Mouse (Mus musculus): ENCODE data around the gene Syt7. TPM values are rescaled to one million over a fixed set of nuclear protein-coding genes. Genes with fewer than 3 reads are reported as not detected.

Gene Syt7
- total and polyA plus RNA-seq, 3 experiments, result 0.05 to 3.8 TPM; not detected in 1

- Histone ChIP-seq H3K4me1 (ENCODE audit: insufficient read depth, low read depth, low read length) (no peaks in the 10 kb centered on the region), H3K27me3 (ENCODE audit: insufficient read depth, low read length) (peaks cover 10% of the 10 kb centered on the region; the same call in 1 of the 2 replicates), H3K4me3 (ENCODE audit: low read depth, low read length) (no peak overlapping the region), H3K9me3 (replicated peaks) (no peaks in the 10 kb centered on the region), H3K36me3 (replicated peaks) (no peaks in the 10 kb centered on the region)
- DNase-seq (ENCODE audit: low spot score) (no peak), ATAC-seq (ENCODE audit: extremely low read depth, insufficient number of reproducible peaks, low FRiP score, poor library complexity, severe bottlenecking) (no peak)
- TF ChIP-seq POLR2AphosphoS5 (IDR thresholded peaks at IDR 0.05; ENCODE audit: insufficient replicate concordance, low read depth, low read length) (no peak), TAL1 (conservative IDR thresholded peaks at IDR 0.05; ENCODE audit: low read depth, low read length) (no peak), GATA1 (IDR thresholded peaks at IDR 0.05; ENCODE audit: borderline replicate concordance, low read length) (no peak), GATA2 (IDR thresholded peaks at IDR 0.05; ENCODE audit: borderline replicate concordance, low read depth, low read length) (no peak), CTCF (IDR thresholded peaks at IDR 0.05; ENCODE audit: low read depth, low read length) (no peak)
Observed at GRCm38 (mm10) chr19:10437521-10437920, 48.6 kb downstream of the Syt7 start.

DNA sequence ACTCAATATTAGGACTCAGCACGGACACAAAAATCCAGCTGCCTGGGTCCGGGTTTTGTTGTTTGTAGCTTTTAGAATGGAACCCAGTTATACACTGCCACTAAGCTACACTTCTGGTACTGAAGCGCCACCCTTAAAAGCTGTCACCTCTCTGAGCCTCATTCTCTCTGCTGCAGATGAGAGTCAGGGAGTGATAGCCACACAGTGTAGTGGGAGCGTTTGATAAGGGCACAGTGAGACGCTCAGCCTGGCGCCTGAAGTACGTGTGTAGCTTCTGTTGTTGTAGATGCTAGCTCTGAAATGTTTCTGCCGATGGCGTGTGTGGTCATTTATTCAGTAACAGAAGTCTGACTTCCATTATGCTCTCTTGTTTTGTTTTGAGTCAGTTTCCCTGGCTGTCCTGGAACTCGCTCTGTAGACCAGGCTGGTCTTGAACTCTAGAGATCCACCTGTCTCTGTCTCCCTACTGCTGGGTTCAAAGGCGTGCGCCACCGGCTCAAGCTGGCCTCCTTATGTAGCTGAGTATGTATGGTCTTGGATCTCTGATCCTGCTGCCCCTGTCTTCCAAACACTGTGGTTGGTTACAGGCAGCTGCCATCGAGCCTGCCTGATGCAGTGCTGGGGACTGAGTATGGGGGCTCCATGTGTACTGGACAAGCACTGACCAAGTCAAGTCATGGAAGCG is 55.9 kb downstream of the Syt7 start:
- no peaks in the 10 kb centered on the region for H3K9me3 ChIP-seq (replicated peaks)
- no peaks in the 10 kb centered on the region for H3K36me3 ChIP-seq (replicated peaks)
- H3K27me3 ChIP-seq (ENCODE audit: insufficient read depth, low read length), result no peaks in the 10 kb centered on the region; the same call in 1 of the 2 replicates
- H3K4me1 ChIP-seq (ENCODE audit: insufficient read depth, low read depth, low read length), result no peaks in the 10 kb centered on the region
- TF ChIP-seq GATA2 (IDR thresholded peaks at IDR 0.05; ENCODE audit: borderline replicate concordance, low read depth, low read length) (no peak), POLR2AphosphoS5 (IDR thresholded peaks at IDR 0.05; ENCODE audit: insufficient replicate concordance, low read depth, low read length) (no peak), TAL1 (conservative IDR thresholded peaks at IDR 0.05; ENCODE audit: low read depth, low read length) (no peak), GATA1 (IDR thresholded peaks at IDR 0.05; ENCODE audit: borderline replicate concordance, low read length) (no peak), CTCF (IDR thresholded peaks at IDR 0.05; ENCODE audit: low read depth, low read length) (no peak)
- DNase-seq (ENCODE audit: low spot score) (no peak), ATAC-seq (ENCODE audit: extremely low read depth, insufficient number of reproducible peaks, low FRiP score, poor library complexity, severe bottlenecking) (no peak)
- H3K4me3 ChIP-seq (ENCODE audit: low read depth, low read length), result no peak overlapping the region

GRCm38 (mm10) chr19:10448275-10448674 is 59.4 kb downstream of the Syt7 start:
- H3K27me3 ChIP-seq (ENCODE audit: insufficient read depth, low read length), result peaks cover 15% of the 10 kb centered on the region
- no peak for ATAC-seq (ENCODE audit: extremely low read depth, insufficient number of reproducible peaks, low FRiP score, poor library complexity, severe bottlenecking)
- TF ChIP-seq GATA2 (IDR thresholded peaks at IDR 0.05; ENCODE audit: borderline replicate concordance, low read depth, low read length) (no peak), TAL1 (conservative IDR thresholded peaks at IDR 0.05; ENCODE audit: low read depth, low read length) (no peak), CTCF (IDR thresholded peaks at IDR 0.05; ENCODE audit: low read depth, low read length) (no peak), POLR2AphosphoS5 (IDR thresholded peaks at IDR 0.05; ENCODE audit: insufficient replicate concordance, low read depth, low read length) (no peak), GATA1 (IDR thresholded peaks at IDR 0.05; ENCODE audit: borderline replicate concordance, low read length) (no peak)
- H3K36me3 ChIP-seq (replicated peaks), result no peaks in the 10 kb centered on the region
- no peaks in the 10 kb centered on the region for H3K4me1 ChIP-seq (ENCODE audit: insufficient read depth, low read depth, low read length)
- H3K9me3 ChIP-seq (replicated peaks), result no peaks in the 10 kb centered on the region
- H3K4me3 ChIP-seq (ENCODE audit: low read depth, low read length), result no peak overlapping the region
- no peak for DNase-seq (ENCODE audit: low spot score)

- peaks cover 16% of the 10 kb centered on the region for H3K27me3 ChIP-seq (ENCODE audit: insufficient read depth, low read length)
- no peak overlapping the region for H3K4me3 ChIP-seq (ENCODE audit: low read depth, low read length)
- TF ChIP-seq POLR2AphosphoS5 (IDR thresholded peaks at IDR 0.05; ENCODE audit: insufficient replicate concordance, low read depth, low read length) (no peak), TAL1 (conservative IDR thresholded peaks at IDR 0.05; ENCODE audit: low read depth, low read length) (no peak), CTCF (IDR thresholded peaks at IDR 0.05; ENCODE audit: low read depth, low read length) (no peak), GATA1 (IDR thresholded peaks at IDR 0.05; ENCODE audit: borderline replicate concordance, low read length) (no peak), GATA2 (IDR thresholded peaks at IDR 0.05; ENCODE audit: borderline replicate concordance, low read depth, low read length) (no peak)
- H3K36me3 ChIP-seq (replicated peaks), result no peaks in the 10 kb centered on the region
- DNase-seq (ENCODE audit: low spot score), result no peak
- H3K9me3 ChIP-seq (replicated peaks), result no peaks in the 10 kb centered on the region
- ATAC-seq (ENCODE audit: extremely low read depth, insufficient number of reproducible peaks, low FRiP score, poor library complexity, severe bottlenecking), result no peak
- no peaks in the 10 kb centered on the region for H3K4me1 ChIP-seq (ENCODE audit: insufficient read depth, low read depth, low read length)
Observed at GRCm38 (mm10) chr19:10449190-10449589, 60.3 kb downstream of the Syt7 start.

GRCm38 (mm10) chr19:10449708-10450107 is 60.8 kb downstream of the Syt7 start:
- ATAC-seq (ENCODE audit: extremely low read depth, insufficient number of reproducible peaks, low FRiP score, poor library complexity, severe bottlenecking) (no peak), DNase-seq (ENCODE audit: low spot score) (peak; percentile 36)
- H3K27me3 ChIP-seq (ENCODE audit: insufficient read depth, low read length), result peaks cover 16% of the 10 kb centered on the region
- H3K4me3 ChIP-seq (ENCODE audit: low read depth, low read length), result no peak overlapping the region
- no peaks in the 10 kb centered on the region for H3K9me3 ChIP-seq (replicated peaks)
- H3K36me3 ChIP-seq (replicated peaks), result no peaks in the 10 kb centered on the region
- peaks cover 1% of the 10 kb centered on the region; the same call in 1 of the 2 replicates for H3K4me1 ChIP-seq (ENCODE audit: insufficient read depth, low read depth, low read length)
- TF ChIP-seq POLR2AphosphoS5 (IDR thresholded peaks at IDR 0.05; ENCODE audit: insufficient replicate concordance, low read depth, low read length) (no peak), CTCF (IDR thresholded peaks at IDR 0.05; ENCODE audit: low read depth, low read length) (peak; percentile 76), GATA2 (IDR thresholded peaks at IDR 0.05; ENCODE audit: borderline replicate concordance, low read depth, low read length) (no peak)

- H3K36me3 ChIP-seq (replicated peaks), result no peaks in the 10 kb centered on the region
- H3K27me3 ChIP-seq (ENCODE audit: insufficient read depth, low read length), result peaks cover 22% of the 10 kb centered on the region
- no peak overlapping the region for H3K4me3 ChIP-seq (ENCODE audit: low read depth, low read length)
- TF ChIP-seq CTCF (IDR thresholded peaks at IDR 0.05; ENCODE audit: low read depth, low read length) (no peak), GATA1 (IDR thresholded peaks at IDR 0.05; ENCODE audit: borderline replicate concordance, low read length) (no peak), GATA2 (IDR thresholded peaks at IDR 0.05; ENCODE audit: borderline replicate concordance, low read depth, low read length) (no peak), POLR2AphosphoS5 (IDR thresholded peaks at IDR 0.05; ENCODE audit: insufficient replicate concordance, low read depth, low read length) (no peak), TAL1 (conservative IDR thresholded peaks at IDR 0.05; ENCODE audit: low read depth, low read length) (no peak)
- DNase-seq (ENCODE audit: low spot score), result no peak
- ATAC-seq (ENCODE audit: extremely low read depth, insufficient number of reproducible peaks, low FRiP score, poor library complexity, severe bottlenecking), result no peak
- H3K4me1 ChIP-seq (ENCODE audit: insufficient read depth, low read depth, low read length), result peaks cover 5% of the 10 kb centered on the region; the same call in 1 of the 2 replicates
- H3K9me3 ChIP-seq (replicated peaks), result peaks cover 14% of the 10 kb centered on the region
Observed at GRCm38 (mm10) chr19:10454718-10455436, 66.0 kb downstream of the Syt7 start.

Data from G1E (cell line).